In genomic region chr15:27754571-27755260, GRCm38 (mm10) we compare ENCODE assay signal across 17 mouse cellular contexts.
DNase-seq lines count a peak whose midpoint lies in the region; ATAC-seq and TF ChIP-seq lines count a peak whose summit lies in the region.
"Had no signal": no experiment of that assay in that cellular context is flagged by ENCODE, and none has a peak within 500 bp of the region (broad histone marks: within the 10 kb centered on the region; RNA-seq: fewer than 3 reads in every experiment).

No protein-coding gene starts in this region.

- TF ChIP-seq EP300 in CH12.LX (IDR thresholded peaks at IDR 0.05; ENCODE audit: low read length): no peak

- H3K27ac ChIP-seq in left cerebral cortex, adult 2 months: peak overlapping the region; percentile 47
- H3K27ac ChIP-seq in CH12.LX (ENCODE audit: insufficient read depth, low read depth): no peak overlapping the region
- H3K27ac ChIP-seq in limb, embryonic 13.5 days: 0 out of 2 replicates have a peak overlapping the region, but pooled peaks have one; percentile 52
- H3K27ac ChIP-seq in forebrain, embryonic 13.5 days: no peak overlapping the region
- no peak overlapping the region for H3K27ac ChIP-seq in hindbrain, embryonic 10.5 days
- H3K27ac ChIP-seq: heart, embryonic 13.5 days; liver, embryonic 15.5 days had no signal

- TF ChIP-seq POLR2A in CH12.LX (IDR thresholded peaks at IDR 0.05; ENCODE audit: low read depth, low read length): no peak

- in situ Hi-C loops in CH12.LX (cut with MboI; ENCODE audit: low pct_ligation_motif_present, low pct_unique_long_range_greater_than_20kb, low sequenced_read_pairs): loop anchor here (5.0 kb wide), 1 partner anchor 73 kb away; no protein-coding TSS in a partner anchor

- dilution Hi-C loops in CH12.LX (cut with MboI; ENCODE audit: extremely low pct_ligation_motif_present, extremely low pct_unique_long_range_greater_than_20kb, low sequenced_read_pairs): no loop called here

- ATAC-seq in limb, embryonic 13.5 days (ENCODE audit: low FRiP score, low read depth): no peak
- no peak for ATAC-seq in forebrain, embryonic 13.5 days

- intact Hi-C loops in left cerebral cortex, adult 2 months (cut with DNase I): loop anchor here (5.0 kb wide), 1 partner anchor 53 kb away; no protein-coding TSS in a partner anchor

- H3K79me2 ChIP-seq in CH12.LX (replicated peaks; ENCODE audit: control insufficient read depth, extremely low read depth, insufficient read depth, poor library complexity, severe bottlenecking): no peaks in the 10 kb centered on the region

- H3K9ac ChIP-seq in CH12.LX (ENCODE audit: insufficient read depth, low read depth): no peak overlapping the region
- H3K9ac ChIP-seq in limb, embryonic 13.5 days: no peak overlapping the region
- no peak overlapping the region for H3K9ac ChIP-seq in forebrain, embryonic 13.5 days
- H3K9ac ChIP-seq: embryonic facial prominence, embryonic 13.5 days; forebrain, embryonic 12.5 days; heart, embryonic 13.5 days; hindbrain, embryonic 12.5 days; liver, embryonic 15.5 days had no signal

- no peak; the same call in 1 of the 2 replicates for TF ChIP-seq CTCF in left cerebral cortex, adult 2 months (IDR thresholded peaks at IDR 0.05)
- TF ChIP-seq CTCF in CH12.LX (conservative IDR thresholded peaks at IDR 0.05 in 1 of 2, IDR thresholded peaks at IDR 0.05 in 1 of 2; ENCODE audit: low read depth in 2 of 2, low read length in 2 of 2): peak in 1 of 2 experiments; percentile 32; a peak in 2 of 4 replicates

- H3K4me1 ChIP-seq in CH12.LX (ENCODE audit: control insufficient read depth in 1 of 2, insufficient read depth in 2 of 2): peaks cover 0 to 52% of the 10 kb centered on the region in 2 experiments; a peak in 2 of 4 replicates
- peaks cover 34% of the 10 kb centered on the region for H3K4me1 ChIP-seq in limb, embryonic 13.5 days
- peaks cover 19% of the 10 kb centered on the region for H3K4me1 ChIP-seq in forebrain, embryonic 13.5 days
- H3K4me1 ChIP-seq in hindbrain, embryonic 10.5 days (replicated peaks): no peaks in the 10 kb centered on the region
- H3K4me1 ChIP-seq: liver, embryonic 15.5 days had no signal

- WGBS in limb, embryonic 13.5 days: 76% methylated on average over 7 of the region's 7 CpGs
- 88% methylated on average over 7 of the region's 7 CpGs for WGBS in forebrain, embryonic 13.5 days
- 86% methylated on average over 7 of the region's 7 CpGs for WGBS in hindbrain, embryonic 10.5 days

- H3K4me2 ChIP-seq in CH12.LX (ENCODE audit: insufficient read depth, low read depth, poor library complexity, severe bottlenecking): no peak overlapping the region
- no peak overlapping the region for H3K4me2 ChIP-seq in limb, embryonic 13.5 days (replicated peaks)
- H3K4me2 ChIP-seq in forebrain, embryonic 13.5 days: no peak overlapping the region
- H3K4me2 ChIP-seq: embryonic facial prominence, embryonic 13.5 days; forebrain, embryonic 12.5 days; heart, embryonic 13.5 days; hindbrain, embryonic 12.5 days; liver, embryonic 15.5 days; midbrain, embryonic 11.5 days had no signal

- TF ChIP-seq RAD21 in CH12.LX (IDR thresholded peaks at IDR 0.05; ENCODE audit: low read depth, low read length): no peak

- peaks cover 0 to 83% of the 10 kb centered on the region in 2 experiments for H3K36me3 ChIP-seq in CH12.LX (replicated peaks in 1 of 2; ENCODE audit: control insufficient read depth in 1 of 2, insufficient read depth in 1 of 2, low read length in 1 of 2)
- peaks cover 94% of the 10 kb centered on the region for H3K36me3 ChIP-seq in limb, embryonic 13.5 days
- peaks cover 90% of the 10 kb centered on the region for H3K36me3 ChIP-seq in forebrain, embryonic 13.5 days (ENCODE audit: poor library complexity, severe bottlenecking)
- H3K36me3 ChIP-seq in hindbrain, embryonic 10.5 days: peaks cover 100% of the 10 kb centered on the region

- no peak overlapping the region for H3K4me3 ChIP-seq in left cerebral cortex, adult 2 months
- H3K4me3 ChIP-seq in CH12.LX (replicated peaks in 1 of 3; ENCODE audit: low read depth in 2 of 3, low read length in 2 of 3, poor library complexity in 1 of 3): no peak overlapping the region
- H3K4me3 ChIP-seq in limb, embryonic 13.5 days: no peak overlapping the region
- no peak overlapping the region for H3K4me3 ChIP-seq in forebrain, embryonic 13.5 days
- no peak overlapping the region for H3K4me3 ChIP-seq in hindbrain, embryonic 10.5 days
- H3K4me3 ChIP-seq: embryonic facial prominence, embryonic 13.5 days; forebrain, embryonic 12.5 days; heart, embryonic 13.5 days; hindbrain, embryonic 12.5 days; liver, embryonic 15.5 days had no signal

- no peak for DNase-seq in left cerebral cortex, adult 2 months (ENCODE audit: extremely low spot score in 1 of 2, low spot score in 2 of 2)
- no peak for DNase-seq in left cerebral cortex, adult 11 months (ENCODE audit: low spot score)
- DNase-seq in CH12.LX (ENCODE audit: extremely low read depth): no peak
- DNase-seq in lung, postnatal 25 days (ENCODE audit: low spot score): peak; percentile 50
- DNase-seq in heart, postnatal 4 days: no peak
- no peak for DNase-seq in hindbrain, embryonic 10.5 days (ENCODE audit: low spot score)
- DNase-seq: kidney, postnatal 14 days; left cerebral cortex, postnatal 4 days; right cerebral cortex, postnatal 14 days had no signal

- H3K27me3 ChIP-seq in CH12.LX (replicated peaks): no peaks in the 10 kb centered on the region
- no peaks in the 10 kb centered on the region for H3K27me3 ChIP-seq in limb, embryonic 13.5 days
- no peaks in the 10 kb centered on the region for H3K27me3 ChIP-seq in forebrain, embryonic 13.5 days
- no peaks in the 10 kb centered on the region for H3K27me3 ChIP-seq in hindbrain, embryonic 10.5 days (ENCODE audit: insufficient read depth, poor library complexity, severe bottlenecking)
- H3K27me3 ChIP-seq: embryonic facial prominence, embryonic 13.5 days; forebrain, embryonic 12.5 days; heart, embryonic 13.5 days; hindbrain, embryonic 12.5 days; liver, embryonic 15.5 days had no signal

- H3K9me3 ChIP-seq in CH12.LX (replicated peaks; ENCODE audit: low read length): no peaks in the 10 kb centered on the region
- no peaks in the 10 kb centered on the region for H3K9me3 ChIP-seq in limb, embryonic 13.5 days
- no peaks in the 10 kb centered on the region for H3K9me3 ChIP-seq in forebrain, embryonic 13.5 days (replicated peaks)
- H3K9me3 ChIP-seq in hindbrain, embryonic 10.5 days: no peaks in the 10 kb centered on the region
- H3K9me3 ChIP-seq: embryonic facial prominence, embryonic 13.5 days; forebrain, embryonic 12.5 days; heart, embryonic 13.5 days; hindbrain, embryonic 12.5 days; liver, embryonic 15.5 days had no signal

TF ChIP-seq in CH12.LX, 34 proteins besides CTCF, POLR2A, EP300 and RAD21:
- TF ChIP-seq MYC (IDR thresholded peaks at IDR 0.05; ENCODE audit: low read depth, low read length): no peak
- peak; percentile 19 for TF ChIP-seq SMC3 (IDR thresholded peaks at IDR 0.05; ENCODE audit: low read depth, low read length)

Comparison
In these comparisons a context has a peak if more than half of its experiments do, and no peak if none do; other contexts are left out.
1. H3K27ac ChIP-seq: peak in left cerebral cortex, adult 2 months (single experiment) and limb, embryonic 13.5 days (single experiment); none in CH12.LX (single experiment), forebrain, embryonic 13.5 days (single experiment) and hindbrain, embryonic 10.5 days (single experiment).